Mouse (Mus musculus) kidney, embryonic 15.5 days (tissue): ENCODE data around the gene Mcpt9. TPM values are rescaled to one million over a fixed set of nuclear protein-coding genes. Genes with fewer than 3 reads are reported as not detected.

Source experiments
- polyA plus RNA-seq: library from polyadenylated mRNA; unstranded; fragments of >200 nt; fragmentation: Nextera tagmentation; extraction: Ambion mirVana; gene quantifications from 2 replicates; pipeline ENCODE4 v1.2.1, GENCODE M21; 2015

Gene Mcpt9
- polyA plus RNA-seq, 1 experiment from 2014 or later: not detected

Other genes starting within 250 kb of the Mcpt9 start
- gene Adcy4, start 246.4 kb downstream of the Mcpt9 start, polyA plus RNA-seq: 13.9 and 15.8 TPM in 2 replicates
- gene Ripk3, start 241.6 kb downstream of the Mcpt9 start, polyA plus RNA-seq: 38.1 and 40.4 TPM in 2 replicates
- gene Nfatc4, start 207.4 kb downstream of the Mcpt9 start, polyA plus RNA-seq: 32.2 and 39.9 TPM in 2 replicates
- gene Nynrin, start 176.5 kb downstream of the Mcpt9 start, polyA plus RNA-seq: 20.7 and 22.4 TPM in 2 replicates
- gene Cbln3, start 146.1 kb downstream of the Mcpt9 start, polyA plus RNA-seq: 0.33 and 0.65 TPM in 2 replicates
- 18.0 and 19.5 TPM in 2 replicates for gene Khnyn, start 145.5 kb downstream of the Mcpt9 start, polyA plus RNA-seq
- 56.6 and 63.8 TPM in 2 replicates for gene Sdr39u1, start 130.2 kb downstream of the Mcpt9 start, polyA plus RNA-seq
- 2.1 and 2.6 TPM in 2 replicates for gene Cma1, start 85.8 kb downstream of the Mcpt9 start, polyA plus RNA-seq
- gene Cma2, start 79.5 kb downstream of the Mcpt9 start, polyA plus RNA-seq: not detected in 2 replicates
- not detected in 2 replicates for gene Mcpt1, start 12.5 kb downstream of the Mcpt9 start, polyA plus RNA-seq
- not detected in 2 replicates for gene Mcpt2, start 11.5 kb upstream of the Mcpt9 start, polyA plus RNA-seq
- gene Mcpt4, start 31.8 kb upstream of the Mcpt9 start, polyA plus RNA-seq: not detected in 2 replicates
- 0.27 and 0.38 TPM in 2 replicates for gene Mcpt8, start 54.8 kb upstream of the Mcpt9 start, polyA plus RNA-seq
- 0.50 and 0.64 TPM in 2 replicates for gene Ctsg, start 72.1 kb upstream of the Mcpt9 start, polyA plus RNA-seq
- gene Gzme, start 90.1 kb upstream of the Mcpt9 start, polyA plus RNA-seq: not detected in 2 replicates
- not detected in 2 replicates for gene Gzmd, start 102.1 kb upstream of the Mcpt9 start, polyA plus RNA-seq
- gene Gzmg, start 129.1 kb upstream of the Mcpt9 start, polyA plus RNA-seq: not detected in 2 replicates
- not detected in 2 replicates for gene Gzmn, start 144.1 kb upstream of the Mcpt9 start, polyA plus RNA-seq
- gene Gzmf, start 180.9 kb upstream of the Mcpt9 start, polyA plus RNA-seq: not detected in 2 replicates
- not detected in 2 replicates for gene Gzmc, start 204.2 kb upstream of the Mcpt9 start, polyA plus RNA-seq
- 0.25 TPM in 1 of 2 replicates, not detected in the other for gene Gzmb, start 231.8 kb upstream of the Mcpt9 start, polyA plus RNA-seq